Mouse (Mus musculus): Measurements from ENCODE around the gene Necab3. TPM values are rescaled to one million over a fixed set of nuclear protein-coding genes. Genes with fewer than 3 reads are reported as not detected.

Necab3 gene
- polyA plus RNA-seq, 1 experiment from 2014 or later, result 18.2 TPM

DNA sequence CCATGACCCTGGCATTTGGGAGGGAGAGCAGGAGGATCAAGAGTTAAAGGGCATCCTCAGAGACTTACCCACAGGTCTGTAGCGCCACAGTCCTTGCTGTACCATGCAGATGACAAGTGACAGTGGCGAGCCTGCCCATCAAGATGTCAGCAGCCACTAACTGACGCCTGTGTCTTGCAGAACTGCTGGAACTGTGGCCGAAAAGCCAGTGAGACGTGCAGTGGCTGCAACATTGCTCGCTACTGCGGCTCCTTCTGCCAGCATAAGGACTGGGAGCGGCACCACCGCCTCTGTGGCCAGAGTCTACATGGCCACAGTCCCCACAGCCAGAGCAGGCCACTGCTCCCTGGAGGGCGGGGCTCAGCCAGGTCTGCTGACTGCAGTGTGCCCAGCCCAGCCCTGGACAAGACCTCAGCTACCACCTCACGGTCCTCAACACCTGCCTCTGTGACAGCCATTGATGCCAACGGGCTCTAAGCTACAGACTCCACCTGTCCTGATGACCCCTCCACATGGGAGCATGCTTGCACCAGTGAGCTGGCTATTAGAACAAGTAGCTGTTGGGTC lies 23.9 kb downstream of the Necab3 start:
- ATAC-seq (ENCODE audit: low FRiP score, low read depth), result no peak
- H3K4me3 ChIP-seq, result no peak overlapping the region
- H3K4me1 ChIP-seq, result peaks cover 22% of the 10 kb centered on the region; the same call in 1 of the 2 replicates
- WGBS, result 94% methylated on average over 12 of the region's 12 CpGs
- no peak overlapping the region for H3K4me2 ChIP-seq (replicated peaks)
- peaks cover 58% of the 10 kb centered on the region for H3K36me3 ChIP-seq
- H3K27ac ChIP-seq, result no peak overlapping the region
- no peak overlapping the region for H3K9ac ChIP-seq
- no peaks in the 10 kb centered on the region for H3K9me3 ChIP-seq
- H3K27me3 ChIP-seq (replicated peaks), result no peaks in the 10 kb centered on the region

DNA sequence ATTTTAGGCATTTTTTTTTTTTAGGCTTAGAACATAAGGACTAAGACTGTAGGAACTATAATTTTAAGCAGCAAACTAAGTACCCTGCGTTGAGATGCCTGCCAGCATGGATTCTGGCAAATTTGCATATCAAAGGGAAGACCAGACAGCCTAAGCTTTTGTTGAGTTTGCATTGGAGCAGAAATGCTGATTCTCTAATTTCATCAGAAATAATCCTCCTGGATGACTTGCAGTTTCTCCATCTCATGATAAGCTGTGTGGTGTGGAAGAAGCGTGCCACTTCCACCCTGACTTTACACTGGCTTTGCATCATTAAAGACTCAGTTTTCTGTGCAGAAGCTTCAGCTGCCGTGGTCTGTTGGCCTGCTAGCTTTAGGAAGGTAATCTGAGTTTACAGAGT lies 25.8 kb downstream of the Necab3 start:
- ATAC-seq (ENCODE audit: low FRiP score, low read depth), result no peak
- Histone ChIP-seq H3K27ac (no peak overlapping the region), H3K9me3 (no peaks in the 10 kb centered on the region), H3K4me3 (no peak overlapping the region), H3K9ac (no peak overlapping the region), H3K36me3 (peaks cover 71% of the 10 kb centered on the region), H3K4me2 (replicated peaks) (no peak overlapping the region), H3K4me1 (peaks cover 8% of the 10 kb centered on the region; the same call in 1 of the 2 replicates), H3K27me3 (replicated peaks) (no peaks in the 10 kb centered on the region)
- 53% methylated on average over 3 of the region's 3 CpGs for WGBS

DNA sequence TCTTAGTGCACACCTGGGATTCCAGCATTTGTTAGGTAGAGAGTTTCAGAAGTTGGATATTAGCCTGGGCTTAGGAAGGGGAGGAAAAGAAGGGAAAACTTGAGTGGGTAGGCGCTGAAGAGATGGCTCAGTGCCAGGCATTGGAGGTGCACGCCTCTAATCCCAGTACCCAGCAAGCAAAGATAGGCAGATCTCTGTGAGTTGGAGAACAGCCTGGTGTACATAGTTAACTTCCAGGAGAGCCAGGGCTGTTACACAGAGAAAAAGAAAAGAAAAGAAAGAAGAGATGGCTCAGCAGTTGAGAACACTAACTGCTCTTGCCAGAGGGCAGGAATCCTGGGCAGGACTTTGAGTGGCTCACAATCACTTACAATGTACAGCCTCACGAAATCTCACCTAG lies 32.2 kb downstream of the Necab3 start:
- Histone ChIP-seq H3K4me1 (no peaks in the 10 kb centered on the region), H3K9ac (no peak overlapping the region), H3K4me2 (replicated peaks) (no peak overlapping the region), H3K4me3 (no peak overlapping the region), H3K36me3 (peaks cover 60% of the 10 kb centered on the region), H3K27me3 (replicated peaks) (no peaks in the 10 kb centered on the region), H3K9me3 (no peaks in the 10 kb centered on the region), H3K27ac (no peak overlapping the region)
- 92% methylated on average over 3 of the region's 3 CpGs for WGBS
- no peak for ATAC-seq (ENCODE audit: low FRiP score, low read depth)

DNA sequence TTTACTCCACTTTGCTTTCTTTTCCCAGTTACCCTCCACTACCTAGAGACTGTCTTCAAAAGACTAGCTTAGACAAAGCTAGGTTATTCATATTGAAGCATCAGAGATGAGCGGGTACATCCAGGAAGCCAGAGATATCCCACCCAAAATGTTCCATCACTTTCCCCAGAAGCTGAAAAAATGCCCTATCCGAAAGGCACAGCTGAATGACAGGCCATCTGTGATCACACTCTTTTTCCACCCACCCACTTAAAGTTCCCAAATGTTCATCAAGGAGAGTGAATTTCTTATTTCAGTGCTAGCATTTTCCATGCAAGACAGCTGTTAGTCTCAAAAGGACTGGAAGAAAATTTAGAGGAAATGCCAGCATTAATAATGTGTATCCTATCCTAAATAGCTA lies 33.4 kb downstream of the Necab3 start:
- WGBS, result 92% methylated on average over 2 of the region's 2 CpGs
- Histone ChIP-seq H3K27me3 (replicated peaks) (no peaks in the 10 kb centered on the region), H3K36me3 (peaks cover 54% of the 10 kb centered on the region), H3K4me2 (replicated peaks) (no peak overlapping the region), H3K9ac (no peak overlapping the region), H3K4me1 (no peaks in the 10 kb centered on the region), H3K27ac (no peak overlapping the region), H3K4me3 (no peak overlapping the region), H3K9me3 (no peaks in the 10 kb centered on the region)
- no peak for ATAC-seq (ENCODE audit: low FRiP score, low read depth)

DNA sequence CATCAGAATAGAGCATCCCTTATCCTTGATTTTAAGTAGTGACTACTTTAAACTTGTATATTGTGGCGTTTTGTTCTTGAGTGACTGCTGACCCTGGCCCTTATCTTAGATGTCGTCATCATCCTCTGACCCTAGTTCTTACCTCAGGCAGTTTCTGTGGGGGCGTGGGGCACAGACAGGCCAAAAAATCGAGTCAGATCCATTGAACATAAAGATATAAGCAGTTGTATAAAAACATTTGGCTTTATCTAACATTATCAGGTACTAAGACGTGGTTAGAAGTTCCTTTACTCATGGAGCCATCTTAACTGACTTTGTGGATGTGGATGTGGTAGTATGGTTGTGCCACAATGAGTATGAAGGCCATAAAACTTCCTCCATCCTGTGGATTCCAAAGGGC lies 36.4 kb downstream of the Necab3 start:
- H3K4me1 ChIP-seq, result no peaks in the 10 kb centered on the region
- H3K4me3 ChIP-seq, result no peak overlapping the region
- no peak overlapping the region for H3K9ac ChIP-seq
- no peak for ATAC-seq (ENCODE audit: low FRiP score, low read depth)
- peaks cover 46% of the 10 kb centered on the region for H3K36me3 ChIP-seq
- H3K9me3 ChIP-seq, result no peaks in the 10 kb centered on the region
- 92% methylated on average over 5 of the region's 5 CpGs for WGBS
- no peaks in the 10 kb centered on the region for H3K27me3 ChIP-seq (replicated peaks)
- H3K27ac ChIP-seq, result no peak overlapping the region
- no peak overlapping the region for H3K4me2 ChIP-seq (replicated peaks)

DNA sequence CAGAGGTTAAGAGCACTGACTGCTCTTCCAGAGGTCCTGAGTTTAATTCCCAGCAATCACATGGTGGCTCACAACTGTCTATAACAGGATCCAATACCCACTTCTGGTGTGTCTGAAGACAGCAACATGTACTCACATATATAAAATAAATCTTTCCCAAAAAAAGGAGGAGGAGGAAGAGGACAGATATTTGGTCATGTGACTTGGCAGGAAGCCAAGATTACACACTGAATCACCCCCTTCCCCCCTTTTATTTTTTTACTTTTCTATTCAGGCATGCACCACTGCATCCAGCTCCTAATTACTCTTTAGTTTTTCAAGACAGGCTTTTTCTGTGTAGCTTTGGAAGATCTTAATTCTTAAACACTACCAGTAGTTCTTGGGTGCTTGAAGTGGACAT lies 37.2 kb downstream of the Necab3 start:
- no peak overlapping the region for H3K27ac ChIP-seq
- H3K36me3 ChIP-seq, result peaks cover 51% of the 10 kb centered on the region
- no peak overlapping the region for H3K4me3 ChIP-seq
- ATAC-seq (ENCODE audit: low FRiP score, low read depth), result no peak
- no peak overlapping the region for H3K4me2 ChIP-seq (replicated peaks)
- no peak overlapping the region for H3K9ac ChIP-seq
- no peaks in the 10 kb centered on the region for H3K27me3 ChIP-seq (replicated peaks)
- no peaks in the 10 kb centered on the region for H3K4me1 ChIP-seq
- no peaks in the 10 kb centered on the region for H3K9me3 ChIP-seq

DNA sequence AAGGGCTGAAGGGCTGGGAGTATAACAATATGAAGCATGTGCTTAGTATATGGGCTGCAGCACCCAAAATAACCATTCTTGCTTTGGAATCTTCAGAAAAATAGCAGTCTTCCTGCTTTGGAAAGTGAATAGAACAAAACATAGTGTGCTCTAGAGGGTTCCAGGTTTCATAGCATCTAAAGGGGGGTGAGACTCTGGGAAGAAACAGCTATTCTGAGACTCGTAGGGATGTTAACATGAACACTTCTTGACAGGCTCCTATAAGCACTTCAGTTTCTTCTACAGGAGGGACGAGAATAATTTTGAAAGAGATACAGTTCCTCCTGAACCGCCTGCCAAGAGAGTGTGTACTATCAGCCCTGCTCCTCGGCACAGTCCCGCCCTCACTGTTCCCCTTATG lies 41.3 kb downstream of the Necab3 start:
- H3K4me2 ChIP-seq (replicated peaks), result no peak overlapping the region
- no peaks in the 10 kb centered on the region for H3K27me3 ChIP-seq (replicated peaks)
- H3K4me3 ChIP-seq, result no peak overlapping the region
- no peaks in the 10 kb centered on the region for H3K9me3 ChIP-seq
- no peaks in the 10 kb centered on the region for H3K4me1 ChIP-seq
- H3K27ac ChIP-seq, result no peak overlapping the region
- H3K9ac ChIP-seq, result no peak overlapping the region
- peaks cover 30% of the 10 kb centered on the region for H3K36me3 ChIP-seq
- WGBS, result 95% methylated on average over 5 of the region's 5 CpGs
- ATAC-seq (ENCODE audit: low FRiP score, low read depth), result no peak

DNA sequence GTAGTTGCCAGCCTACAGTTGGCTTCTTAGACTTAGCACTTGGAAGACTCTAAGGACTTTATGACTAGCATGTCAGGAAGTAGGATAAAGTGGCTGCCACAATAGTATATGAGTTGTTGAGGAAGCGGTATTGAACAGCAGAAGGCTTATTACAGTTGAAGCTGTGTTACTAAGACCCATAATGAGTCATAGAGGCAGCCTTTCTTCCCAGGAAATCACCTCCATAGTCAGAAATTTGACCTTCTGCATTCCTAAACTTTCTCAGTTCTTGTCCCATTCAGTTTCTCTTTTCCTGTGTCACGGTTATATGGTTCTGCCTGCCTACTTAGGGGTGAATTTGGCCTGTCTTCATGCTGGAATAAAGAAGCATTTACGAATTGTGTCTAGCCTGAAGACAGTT lies 41.7 kb downstream of the Necab3 start:
- no peaks in the 10 kb centered on the region for H3K27me3 ChIP-seq (replicated peaks)
- H3K4me3 ChIP-seq, result no peak overlapping the region
- H3K9me3 ChIP-seq, result no peaks in the 10 kb centered on the region
- H3K9ac ChIP-seq, result no peak overlapping the region
- ATAC-seq (ENCODE audit: low FRiP score, low read depth), result no peak
- no peak overlapping the region for H3K4me2 ChIP-seq (replicated peaks)
- H3K4me1 ChIP-seq, result no peaks in the 10 kb centered on the region
- H3K36me3 ChIP-seq, result peaks cover 31% of the 10 kb centered on the region
- WGBS, result 89% methylated on average over 3 of the region's 3 CpGs
- no peak overlapping the region for H3K27ac ChIP-seq

DNA sequence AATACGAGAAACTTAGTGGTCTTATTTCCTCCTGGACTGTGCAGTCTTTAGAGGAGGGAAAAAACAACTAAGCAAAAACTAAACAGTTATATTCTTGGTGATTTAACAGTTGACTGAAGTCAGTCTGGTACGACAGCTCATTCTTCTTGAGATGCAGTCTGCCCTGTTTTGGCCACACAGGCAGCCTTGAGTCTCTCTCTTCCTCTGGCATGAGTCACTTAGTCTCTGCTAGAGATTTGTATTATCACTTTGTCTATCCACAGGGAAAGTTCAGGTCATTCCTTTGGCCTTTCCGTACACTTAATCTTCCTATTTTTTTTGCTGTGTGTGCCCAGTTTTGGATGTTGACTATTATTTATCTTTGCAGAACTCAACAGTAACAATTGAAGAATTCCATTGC lies 48.5 kb downstream of the Necab3 start:
- H3K27ac ChIP-seq, result no peak overlapping the region
- H3K27me3 ChIP-seq (replicated peaks), result no peaks in the 10 kb centered on the region
- H3K9me3 ChIP-seq, result no peaks in the 10 kb centered on the region
- H3K4me2 ChIP-seq (replicated peaks), result no peak overlapping the region
- no peak overlapping the region for H3K9ac ChIP-seq
- no peak for ATAC-seq (ENCODE audit: low FRiP score, low read depth)
- no peaks in the 10 kb centered on the region for H3K4me1 ChIP-seq
- 92% methylated on average over 3 of the region's 3 CpGs for WGBS
- peaks cover 31% of the 10 kb centered on the region for H3K36me3 ChIP-seq
- no peak overlapping the region for H3K4me3 ChIP-seq

DNA sequence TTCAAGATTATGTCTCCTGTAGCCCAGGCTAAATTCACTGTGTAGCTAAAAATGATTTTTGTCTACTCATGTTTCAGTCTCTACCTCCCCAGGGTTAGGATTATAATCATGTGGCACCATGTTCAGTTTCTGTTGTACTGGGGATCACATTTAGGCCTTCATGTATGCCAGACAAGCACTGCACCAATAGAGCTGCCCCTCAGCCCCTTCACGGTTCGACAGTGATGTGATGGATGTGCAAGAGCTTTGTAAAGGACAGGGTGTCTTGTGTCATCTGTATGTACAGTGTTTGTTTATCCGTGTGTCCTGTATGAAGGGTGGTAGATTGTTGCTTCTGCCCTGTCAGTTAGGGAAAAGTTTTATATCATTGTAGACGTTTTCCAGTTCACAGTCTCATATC lies 50.2 kb downstream of the Necab3 start:
- Histone ChIP-seq H3K36me3 (peaks cover 31% of the 10 kb centered on the region), H3K4me1 (no peaks in the 10 kb centered on the region), H3K4me3 (no peak overlapping the region), H3K27ac (no peak overlapping the region), H3K4me2 (replicated peaks) (no peak overlapping the region), H3K27me3 (replicated peaks) (no peaks in the 10 kb centered on the region), H3K9me3 (no peaks in the 10 kb centered on the region), H3K9ac (no peak overlapping the region)
- whole genome bisulfite sequencing, result 94% methylated on average over 4 of the region's 4 CpGs
- no peak for ATAC-seq (ENCODE audit: low FRiP score, low read depth)

DNA sequence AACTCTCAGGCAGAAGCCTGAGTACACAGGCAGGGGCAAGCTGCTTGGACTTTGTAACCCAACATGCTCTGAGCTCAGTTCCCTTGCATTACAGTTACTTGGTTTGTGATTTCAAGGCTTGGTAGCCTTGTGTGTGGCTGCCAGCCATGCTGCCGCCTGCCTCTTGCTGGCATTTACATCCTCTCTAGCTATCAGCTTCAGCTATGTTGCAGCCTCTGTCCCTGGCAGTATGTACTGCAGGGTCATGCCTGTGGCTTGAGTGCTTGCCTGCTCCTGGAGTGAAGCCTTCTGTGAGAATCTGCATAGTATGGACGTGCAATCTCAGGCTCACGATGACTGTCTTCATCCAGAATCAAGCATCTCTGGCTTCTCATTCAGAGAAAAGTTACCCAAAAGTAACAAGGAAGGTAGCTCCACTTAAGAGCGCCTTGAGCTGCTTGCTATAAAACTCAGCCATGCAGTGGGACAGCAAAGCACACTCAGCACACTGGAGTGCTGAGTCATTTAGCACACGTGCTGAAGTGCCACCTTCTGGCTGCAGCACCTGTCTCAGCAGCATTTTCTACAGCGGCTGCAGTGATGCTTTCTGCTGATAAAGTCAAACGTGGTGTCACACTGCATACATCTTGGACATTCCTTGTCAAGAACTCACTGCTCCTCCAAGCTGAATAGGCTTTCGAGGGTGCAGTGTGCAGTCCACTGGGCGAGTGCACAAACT lies 51.0 kb downstream of the Necab3 start:
- no peaks in the 10 kb centered on the region for H3K4me1 ChIP-seq
- H3K27ac ChIP-seq, result no peak overlapping the region
- no peak overlapping the region for H3K4me3 ChIP-seq
- WGBS, result 83% methylated on average over 9 of the region's 9 CpGs
- no peak for ATAC-seq (ENCODE audit: low FRiP score, low read depth)
- H3K9ac ChIP-seq, result no peak overlapping the region
- peaks cover 29% of the 10 kb centered on the region for H3K36me3 ChIP-seq
- H3K27me3 ChIP-seq (replicated peaks), result no peaks in the 10 kb centered on the region
- H3K4me2 ChIP-seq (replicated peaks), result no peak overlapping the region
- no peaks in the 10 kb centered on the region for H3K9me3 ChIP-seq

DNA sequence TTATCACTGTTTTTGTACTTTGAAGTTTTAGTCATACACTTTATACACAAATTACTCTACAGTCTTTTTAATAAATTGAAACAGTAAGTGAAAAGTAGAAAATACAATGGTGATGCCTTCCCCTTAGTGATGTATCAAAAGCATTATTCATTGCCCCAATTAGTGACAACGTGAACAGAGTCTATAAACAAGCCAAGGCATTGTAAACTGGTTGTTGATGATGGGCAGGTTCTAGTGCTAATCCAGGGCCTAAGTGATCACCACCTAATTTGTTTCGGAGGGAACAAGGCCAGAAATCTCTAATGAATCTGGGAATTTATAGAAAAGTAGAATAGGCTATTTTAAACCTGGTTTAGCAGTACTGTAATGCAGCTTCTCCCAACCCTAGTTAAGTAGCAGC lies 51.6 kb downstream of the Necab3 start:
- Histone ChIP-seq H3K9me3 (no peaks in the 10 kb centered on the region), H3K27me3 (replicated peaks) (no peaks in the 10 kb centered on the region), H3K27ac (no peak overlapping the region), H3K4me3 (no peak overlapping the region), H3K9ac (no peak overlapping the region), H3K4me1 (no peaks in the 10 kb centered on the region), H3K36me3 (peaks cover 27% of the 10 kb centered on the region), H3K4me2 (replicated peaks) (no peak overlapping the region)
- ATAC-seq (ENCODE audit: low FRiP score, low read depth), result no peak
- WGBS, result 39% methylated on average over 2 of the region's 2 CpGs

DNA sequence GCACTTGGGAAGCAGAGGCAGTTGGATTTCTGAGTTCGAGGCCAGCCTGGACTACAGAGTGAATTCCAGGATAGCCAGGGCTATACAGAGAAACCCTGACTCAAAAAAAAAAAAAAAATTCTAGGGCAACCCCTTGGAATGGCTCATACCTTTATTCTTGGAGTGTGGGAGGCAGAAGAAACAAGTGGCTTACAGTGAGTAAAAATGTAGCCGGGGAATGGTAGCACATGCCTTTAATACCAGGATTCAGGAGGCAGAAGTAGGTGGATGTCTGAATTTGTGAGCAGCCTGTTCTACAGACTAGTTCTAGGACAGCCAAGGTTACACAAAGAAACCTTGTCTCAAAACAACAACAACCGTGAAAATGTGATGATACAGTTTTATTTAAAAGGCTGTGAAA lies 57.9 kb downstream of the Necab3 start:
- ATAC-seq (ENCODE audit: low FRiP score, low read depth), result no peak
- Histone ChIP-seq H3K4me1 (0 out of 2 replicates have a peak, but pooled peaks cover 2% of the 10 kb centered on the region), H3K9ac (no peak overlapping the region), H3K27me3 (replicated peaks) (no peaks in the 10 kb centered on the region), H3K9me3 (no peaks in the 10 kb centered on the region), H3K36me3 (0 out of 2 replicates have a peak, but pooled peaks cover 7% of the 10 kb centered on the region), H3K4me2 (replicated peaks) (no peak overlapping the region), H3K27ac (no peak overlapping the region), H3K4me3 (no peak overlapping the region)
- WGBS, result 85% methylated on average over 3 of the region's 3 CpGs
